Mouse (Mus musculus) layer of hippocampus, adult 18-20 months (tissue): ENCODE measurements around the gene Radil. TPM values are rescaled to one million over a fixed set of nuclear protein-coding genes. Genes with fewer than 3 reads are reported as not detected.

Experiments
- DNase-seq, 2 experiments: peaks; one replicate each; pipeline ENCODE4 v3.0.0; 2022; ENCODE audit warnings: low spot score in 2 of 2
- long read RNA-seq: library from polyadenylated mRNA; stranded (forward); transcript quantifications from one replicate; pipeline ENCODE4 v2.0.0, GENCODE M21; 2021
- total RNA-seq, 2 experiments: library from RNA; stranded (reverse); gene quantifications; 2 replicates each; pipeline ENCODE4 v1.2.3; 2021

Gene Radil
- 10 to 100 TPM; 12.3 to 13.3 TPM for total RNA-seq
- long read RNA-seq, transcript Radil-201 (15 exons, 3,700 nt): major isoform, 14 of 24 reads
- long read RNA-seq, partial matches to known transcripts: 2 of 24 reads
- long read RNA-seq, other reads (novel, unspliced or antisense): 7 of 24 reads

DNA sequence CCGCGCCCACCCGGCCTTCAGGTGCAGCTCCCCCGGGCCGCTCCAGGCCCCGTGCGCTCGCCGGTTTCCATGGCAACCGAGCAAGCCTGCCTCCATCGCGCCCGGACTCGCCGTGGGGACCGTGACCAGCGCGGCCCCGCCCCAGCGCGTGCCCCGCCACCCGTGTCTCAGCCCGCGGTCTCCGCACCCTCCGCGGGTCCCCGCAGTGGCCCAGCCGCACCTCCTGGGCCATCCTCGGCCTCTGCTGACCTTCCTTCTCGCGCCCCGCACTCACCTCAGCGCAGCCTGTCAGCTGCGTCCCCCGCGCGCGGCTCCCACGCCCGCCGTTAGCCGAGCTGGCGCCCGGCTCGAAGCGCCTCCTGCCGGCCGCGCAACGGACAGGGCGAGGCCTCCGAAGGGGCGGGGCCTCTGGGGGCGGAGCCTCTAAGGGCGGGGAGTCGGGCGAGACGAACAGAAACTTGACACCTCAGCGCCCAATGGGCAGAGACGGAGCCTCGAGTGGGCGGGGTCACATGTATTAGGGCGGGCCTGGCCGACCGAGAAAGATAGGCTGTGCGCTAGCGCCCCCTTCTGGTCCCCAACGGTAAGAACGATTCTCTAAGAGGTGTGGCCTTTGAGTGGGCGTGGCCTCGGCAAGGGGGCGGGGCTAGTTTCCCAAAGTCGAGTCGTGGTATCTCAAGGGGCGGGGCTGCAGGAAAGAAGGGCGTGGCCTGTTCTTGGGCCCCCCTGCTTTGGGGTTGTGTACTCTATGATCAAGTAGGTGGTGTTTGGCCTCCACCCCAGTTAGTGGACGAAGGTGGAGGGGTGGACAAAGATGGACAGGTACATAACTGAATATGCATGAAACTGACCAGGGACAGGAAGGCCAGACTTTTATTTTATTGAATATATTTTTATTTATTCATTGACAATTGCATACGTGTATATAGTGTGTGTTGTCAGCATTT, at the start of gene Radil:
Gene Radil, minus strand, starts transcription at position 393 of the 947 bp plus-strand sequence.
- peak; percentile 98 to 99 for DNase-seq

- no peak for DNase-seq
Measured at GRCm38 (mm10) chr5:142597648-142598390, 46.9 kb upstream of the Radil start.

DNA sequence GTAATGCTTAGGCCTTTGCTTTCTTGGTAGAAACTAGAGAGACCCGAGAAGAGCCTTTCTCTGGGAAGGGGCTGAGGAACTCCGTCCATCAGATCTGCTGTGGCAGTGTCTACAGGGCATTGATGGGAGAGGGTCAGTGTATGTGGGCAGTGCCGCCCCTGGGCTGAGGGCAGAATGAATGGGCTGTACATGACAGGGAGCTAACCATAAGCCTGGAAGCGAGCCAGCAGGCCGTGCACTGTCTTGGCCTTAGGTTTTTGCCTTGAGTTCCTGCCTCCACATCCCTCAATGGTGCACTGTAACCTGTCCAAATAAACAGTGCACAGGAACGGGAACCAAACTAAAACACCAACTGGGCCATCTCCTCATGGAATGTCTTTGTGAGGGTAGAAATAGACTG, 45.8 kb upstream of the Radil start:
- DNase-seq: no peak

DNA sequence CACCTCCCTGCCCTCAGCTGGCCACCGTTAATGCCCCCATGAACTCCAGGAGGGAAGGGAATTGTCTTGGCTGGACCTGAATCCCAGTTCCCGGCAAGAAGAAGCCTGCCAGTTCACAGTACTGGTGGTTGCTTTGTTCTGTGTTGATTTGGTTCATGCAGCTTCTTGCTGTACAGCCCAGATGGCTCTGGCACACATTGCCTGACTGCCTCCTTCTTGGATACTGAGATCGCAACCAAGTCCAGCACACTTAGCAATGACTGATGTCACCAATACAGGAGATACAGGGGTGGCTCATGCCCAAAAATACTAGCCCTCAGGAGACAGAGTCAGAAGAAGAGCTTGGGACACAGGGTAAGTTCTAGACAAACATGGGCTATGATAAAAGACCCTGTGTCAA, 44.8 kb upstream of the Radil start:
- peak in 1 of 2 experiments; percentile 80 for DNase-seq

DNA sequence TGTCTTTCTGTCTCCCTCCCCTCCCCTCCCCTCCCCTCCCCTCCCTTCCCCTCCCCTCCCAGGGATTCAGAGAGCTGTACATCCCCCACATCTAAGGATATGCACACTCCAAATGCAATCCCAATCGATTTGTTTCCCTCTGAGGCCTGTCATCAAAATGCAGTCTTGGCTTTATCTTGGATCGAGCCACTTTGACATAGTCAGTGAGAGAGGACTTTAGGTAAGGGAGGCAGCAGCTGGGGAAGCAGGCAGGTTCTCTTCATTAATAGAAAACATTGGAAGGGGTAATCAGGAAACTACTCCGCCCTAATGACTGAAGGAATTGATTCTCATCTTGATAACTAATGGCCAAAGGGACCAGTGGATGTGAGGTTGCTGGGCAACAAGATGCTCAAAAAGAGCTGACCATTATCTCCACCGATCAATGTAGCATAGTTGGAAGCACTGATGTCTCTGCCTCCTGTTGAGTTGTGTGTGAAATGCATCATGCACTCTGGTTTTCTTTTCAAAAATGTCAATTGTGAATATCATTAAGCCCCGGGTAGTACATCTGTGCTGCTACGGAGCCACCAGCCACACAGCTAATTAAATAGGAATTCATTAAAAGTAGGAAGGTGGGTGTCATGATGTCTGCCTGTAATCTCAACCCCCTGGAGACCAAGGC, 40.2 kb upstream of the Radil start:
- peak in 1 of 2 experiments; percentile 53 for DNase-seq

- DNase-seq: peak; percentile 51 to 66
Measured at GRCm38 (mm10) chr5:142583616-142584126, 32.8 kb upstream of the Radil start.

DNA sequence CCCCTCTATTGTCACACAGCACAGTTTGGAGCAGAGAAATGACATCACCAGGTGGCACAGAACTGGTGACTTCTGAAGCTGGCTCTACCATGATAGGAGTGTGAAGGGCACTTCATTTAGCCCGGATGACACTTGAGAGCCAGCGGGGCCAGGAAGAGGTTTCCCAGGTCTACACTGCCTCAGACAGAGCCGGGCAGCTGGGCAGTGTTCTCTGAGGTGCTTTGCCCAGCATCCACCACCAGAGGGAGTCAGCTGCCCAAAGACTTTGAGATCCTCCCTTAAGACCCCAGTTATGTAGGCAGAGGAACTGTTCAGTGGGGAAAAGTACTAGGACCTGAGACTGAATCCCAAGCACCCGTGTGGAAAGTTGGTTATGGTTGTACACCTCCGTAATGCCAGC, 30.6 kb upstream of the Radil start:
- DNase-seq: peak; percentile 48 to 85

DNA sequence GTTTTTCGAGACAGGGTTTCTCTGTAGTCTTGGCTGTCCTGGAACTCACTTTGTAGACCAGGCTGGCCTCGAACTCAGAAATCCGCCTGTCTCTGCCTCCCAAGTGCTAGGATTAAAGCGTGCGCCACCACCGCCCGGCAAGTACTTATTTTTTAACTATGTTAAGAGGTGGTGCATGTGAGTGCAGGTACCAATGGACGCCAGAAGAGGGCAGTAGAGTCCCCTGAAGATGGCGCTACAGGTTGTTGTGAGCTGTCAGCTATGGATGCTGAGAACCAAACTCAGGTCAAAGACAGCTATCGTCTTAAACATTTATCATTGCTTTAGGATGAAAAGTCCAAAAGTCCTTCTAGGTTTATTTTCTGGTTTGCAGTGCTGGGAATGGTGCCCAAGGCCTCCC, 27.3 kb upstream of the Radil start:
- DNase-seq: no peak

DNA sequence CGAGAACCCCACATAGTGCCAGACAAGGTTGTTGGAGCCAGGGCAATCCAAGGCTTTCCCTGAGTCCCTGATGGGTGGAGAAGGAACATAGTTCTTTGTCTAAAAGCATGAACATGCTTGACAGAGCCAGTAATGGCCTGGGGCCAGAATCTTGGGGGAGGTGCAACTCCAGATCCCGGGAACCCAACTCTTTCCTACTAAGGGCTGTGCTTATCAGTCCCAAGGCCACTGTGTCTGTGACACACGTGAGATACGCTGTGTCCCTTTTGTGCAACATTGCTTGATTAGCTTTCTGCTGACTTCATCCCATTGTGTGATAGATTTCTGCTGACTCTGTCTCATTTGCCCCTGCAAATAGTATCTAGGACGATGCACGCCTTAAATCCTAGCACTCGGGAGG, 25.9 kb upstream of the Radil start:
- DNase-seq: no peak

GRCm38 (mm10) chr5:142574323-142575057, 23.6 kb upstream of the Radil start:
- DNase-seq: no peak

DNA sequence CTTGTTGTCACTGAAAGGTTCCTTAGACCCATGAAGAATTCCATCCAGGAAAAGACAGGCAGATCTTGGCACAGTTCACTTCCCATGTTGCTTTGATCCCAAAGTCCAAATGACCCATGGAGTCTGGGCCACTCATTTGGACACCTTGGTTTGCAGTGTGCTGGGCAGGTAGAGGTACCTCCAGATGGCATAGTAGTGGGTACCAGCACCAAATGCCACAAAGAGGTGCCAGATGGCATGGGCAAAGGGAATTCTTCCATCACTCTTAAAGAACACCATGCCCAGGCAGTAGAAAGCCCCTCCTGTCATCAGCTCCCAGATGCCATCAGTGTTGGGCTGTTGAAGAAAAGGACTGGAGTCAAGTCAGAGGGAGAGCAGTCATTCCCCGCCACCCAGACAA, 13.7 kb upstream of the Radil start:
- DNase-seq: no peak

GRCm38 (mm10) chr5:142560261-142560660, 9.4 kb upstream of the Radil start:
- DNase-seq: no peak

DNA sequence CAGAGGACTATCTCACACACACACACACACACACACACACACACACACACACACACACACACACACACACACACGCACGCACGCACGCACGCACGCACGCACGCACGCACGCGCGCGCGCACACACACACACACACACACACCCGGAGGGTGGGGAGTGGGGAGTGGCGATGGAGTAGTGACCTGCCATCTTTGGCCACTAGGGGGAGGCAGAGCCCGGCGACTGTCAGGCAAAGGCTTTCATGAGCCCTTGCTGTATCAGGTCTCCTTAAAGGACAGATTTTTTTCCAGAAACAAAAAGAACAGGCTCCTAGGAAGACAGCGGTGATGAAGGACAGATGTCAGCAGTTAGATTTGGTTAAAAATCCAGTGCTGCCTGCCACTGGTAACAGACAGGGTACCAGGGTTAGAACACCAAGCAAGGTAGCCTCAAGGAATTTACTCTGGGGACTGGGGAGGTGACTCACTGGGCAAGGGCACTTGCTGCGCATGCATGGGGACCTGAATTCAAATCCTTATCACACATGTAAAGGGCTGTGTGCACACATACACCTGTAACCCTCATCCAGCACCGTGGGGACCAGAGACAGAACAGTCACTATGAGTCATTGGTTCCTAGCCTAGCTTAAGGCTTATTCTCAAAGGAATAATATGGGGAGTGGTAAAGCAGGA, 6.6 kb upstream of the Radil start:
- DNase-seq: peak; percentile 85 to 93

DNA sequence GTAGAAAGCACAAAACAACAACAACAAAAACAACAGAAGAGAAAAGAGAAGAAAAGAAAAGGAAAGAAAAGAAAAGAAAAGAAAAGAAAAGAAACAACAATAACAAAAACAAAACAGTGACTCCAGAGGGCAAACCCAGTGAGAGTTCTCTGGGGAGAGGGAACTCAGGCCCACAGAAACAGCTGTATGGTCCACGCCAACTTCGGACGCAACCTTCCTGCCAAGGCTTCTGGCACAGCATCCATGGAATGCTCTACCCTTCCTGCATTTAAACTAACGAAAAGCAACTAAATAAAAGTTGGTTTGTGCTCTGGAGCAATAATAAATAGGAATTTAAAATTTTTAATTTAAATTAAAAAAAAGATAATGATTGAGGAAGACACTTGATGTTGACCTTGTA, 5.8 kb upstream of the Radil start:
- no peak for DNase-seq

DNA sequence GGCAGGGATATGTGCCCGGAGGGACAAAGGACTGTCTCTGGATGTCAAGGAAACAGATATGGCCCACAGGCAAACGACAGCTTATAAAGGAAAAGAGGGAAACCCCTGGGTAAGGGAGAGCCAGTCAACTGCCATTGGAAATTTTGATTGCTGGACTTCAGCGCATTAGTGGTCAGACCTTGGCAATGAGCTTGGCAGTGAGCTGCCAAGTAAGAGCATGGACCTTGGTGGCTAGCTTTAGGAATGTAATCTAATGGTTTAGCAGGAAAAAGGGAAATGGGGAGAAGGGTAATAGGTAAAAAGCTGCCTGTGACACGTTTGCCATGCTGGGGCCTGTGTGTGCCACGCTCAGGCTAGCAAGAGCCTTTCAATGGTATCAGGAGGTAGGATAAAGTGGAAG, 5.0 kb upstream of the Radil start:
- no peak for DNase-seq

DNA sequence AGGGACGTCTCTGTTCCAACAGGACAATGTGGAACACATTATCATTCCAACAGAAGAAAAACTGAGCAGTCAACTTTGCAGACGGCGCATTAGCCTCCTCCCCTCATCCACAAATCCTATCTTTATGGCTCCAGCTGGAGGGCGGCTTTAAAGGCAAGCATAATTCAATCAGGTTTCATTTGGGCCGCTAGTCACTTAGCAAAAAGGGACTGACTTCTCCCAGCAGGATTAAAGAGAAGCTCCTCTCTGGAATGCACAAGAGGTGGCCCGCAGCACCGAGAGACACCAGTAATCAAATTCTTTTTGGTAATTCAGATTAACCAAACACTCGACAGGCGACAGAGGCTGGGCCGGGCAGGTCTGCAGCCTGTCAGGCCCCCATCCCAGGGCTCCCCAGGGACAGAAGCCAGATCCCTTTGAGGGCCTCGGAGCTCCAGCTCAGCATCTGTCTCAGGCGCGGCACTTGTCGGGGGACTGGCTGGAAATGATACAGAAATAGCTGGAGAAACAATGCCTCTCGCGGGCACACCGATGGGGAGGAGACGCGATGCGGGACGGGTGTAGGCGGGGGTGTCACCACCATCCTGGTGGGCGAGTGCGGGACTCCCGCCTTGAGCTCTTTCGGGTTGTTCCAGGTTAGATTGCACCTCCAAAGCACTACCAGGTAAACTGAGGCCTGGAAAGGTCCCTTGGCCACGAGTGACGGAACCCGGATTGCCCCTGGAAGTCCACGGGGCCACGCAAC, 765 bp downstream of the Radil start:
- DNase-seq: peak; percentile 32 to 53

DNA sequence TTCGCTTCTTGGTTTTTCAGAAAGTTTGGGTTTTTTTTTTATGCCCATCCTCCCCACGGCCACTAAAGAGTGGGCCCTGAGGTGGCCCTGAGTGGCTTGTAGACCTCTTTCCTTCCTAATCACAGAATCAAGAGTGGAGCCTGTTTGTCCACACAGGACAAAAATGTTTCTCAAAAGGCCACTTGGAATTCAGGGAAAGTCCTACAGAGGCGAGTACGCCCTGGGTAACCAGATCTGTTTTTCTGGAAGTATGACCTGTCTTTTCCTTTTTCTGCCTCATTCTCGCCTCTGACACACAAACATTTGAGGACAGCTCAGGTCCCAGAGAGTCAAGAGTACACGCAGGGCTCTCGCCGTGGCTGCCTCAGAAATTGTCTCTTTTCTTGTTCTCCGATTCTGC, 1.5 kb downstream of the Radil start:
- no peak for DNase-seq

GRCm38 (mm10) chr5:142547066-142547465, 3.8 kb downstream of the Radil start:
- DNase-seq: no peak

DNA sequence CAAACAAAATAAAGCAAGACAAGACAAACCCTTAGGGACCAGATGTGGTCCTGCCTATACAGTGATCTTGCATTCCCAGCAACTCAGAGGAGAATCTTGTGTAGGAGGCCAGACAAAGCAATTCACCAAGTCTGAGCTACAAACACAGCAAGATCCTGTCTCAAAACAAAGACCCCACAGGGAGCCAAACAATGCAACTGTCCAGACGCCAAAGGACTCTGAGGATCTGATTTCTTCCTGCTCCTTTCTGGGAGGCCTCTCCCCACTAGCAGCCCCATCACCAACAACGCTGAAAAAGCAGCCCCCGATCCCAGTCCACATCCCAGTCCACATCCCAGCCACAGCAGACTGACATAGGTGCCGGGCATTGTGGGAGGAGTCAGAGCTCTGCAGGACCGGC, 4.6 kb downstream of the Radil start:
- no peak for DNase-seq
